In the genomic region with DNA sequence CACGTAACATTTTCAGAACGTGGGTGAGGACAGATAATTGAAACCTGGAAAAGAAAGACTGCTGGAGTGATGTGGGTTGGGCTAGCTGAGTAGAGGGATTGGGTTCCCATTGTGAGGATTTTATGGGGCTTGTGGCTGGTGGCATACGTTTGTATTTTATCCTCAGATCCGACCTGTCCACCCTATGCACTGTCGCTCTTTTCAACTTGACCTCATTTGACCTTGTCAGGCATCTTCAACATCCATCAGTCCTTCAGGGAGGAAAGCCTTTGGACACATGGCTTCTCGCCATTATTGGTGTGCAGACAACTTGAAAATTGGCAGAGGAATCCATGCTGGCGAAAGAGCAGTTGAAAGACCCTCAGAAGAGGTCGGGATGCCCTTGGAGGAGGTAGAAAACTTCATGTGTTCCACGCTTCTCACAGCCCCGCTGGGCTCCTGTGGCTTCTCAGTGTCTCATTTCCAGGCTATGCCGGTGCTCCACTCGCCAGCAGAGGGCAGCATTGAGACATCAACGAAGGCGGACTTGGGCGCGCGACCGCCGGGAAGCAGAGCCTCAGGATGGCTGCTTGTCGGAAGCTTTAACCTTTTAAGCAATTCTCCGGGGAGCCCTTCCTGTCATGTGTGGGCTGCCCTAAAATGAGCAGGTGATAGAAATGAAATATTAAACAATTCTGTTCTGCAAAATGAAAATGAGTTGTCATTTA, we compare ENCODE assay signal across 8 mouse cellular contexts.
DNase-seq lines count a peak whose midpoint lies in the region; ATAC-seq lines count a peak whose summit lies in the region.

No protein-coding gene starts in this region.

- no peaks in the 10 kb centered on the region for H3K27me3 ChIP-seq in forebrain, embryonic 10.5 days (ENCODE audit: poor library complexity, severe bottlenecking)
- H3K27me3 ChIP-seq in heart, embryonic 15.5 days, result no peaks in the 10 kb centered on the region
- no peaks in the 10 kb centered on the region for H3K27me3 ChIP-seq in liver, embryonic 12.5 days (replicated peaks)
- H3K27me3 ChIP-seq in stomach, embryonic 14.5 days (ENCODE audit: control insufficient read depth, insufficient read depth, low read length), result no peaks in the 10 kb centered on the region

- H3K9ac ChIP-seq in heart, embryonic 15.5 days, result no peak overlapping the region
- no peak overlapping the region; the same call in 1 of the 2 replicates for H3K9ac ChIP-seq in liver, embryonic 12.5 days
- no peak overlapping the region; the same call in 1 of the 2 replicates for H3K9ac ChIP-seq in stomach, embryonic 14.5 days (replicated peaks; ENCODE audit: low read depth, low read length)

- ATAC-seq in CD4-positive, CD25-positive, alpha-beta regulatory T cell, adult 4 months, result peak; percentile 92
- ATAC-seq in heart, embryonic 15.5 days (replicated peaks; ENCODE audit: insufficient number of reproducible peaks, insufficient read depth, low FRiP score, low read depth), result peak; percentile 68; the same call in 1 of the 2 replicates
- 0 out of 2 replicates have a peak, but pooled peaks have one; percentile 55 for ATAC-seq in liver, embryonic 12.5 days
- peak; percentile 86 for ATAC-seq in stomach, embryonic 14.5 days (ENCODE audit: insufficient number of reproducible peaks, insufficient read depth, low FRiP score, low read depth)

- H3K4me2 ChIP-seq in heart, embryonic 15.5 days, result peak overlapping the region; percentile 75
- peak overlapping the region; percentile 66 for H3K4me2 ChIP-seq in liver, embryonic 12.5 days
- H3K4me2 ChIP-seq in stomach, embryonic 14.5 days (replicated peaks; ENCODE audit: low read depth, low read length), result peak overlapping the region; percentile 45

- peak; percentile 27 for DNase-seq in c-Kit-negative CD71-positive TER-119-positive erythroid progenitor cells, embryonic 14.5 days (ENCODE audit: low read depth, low spot score)
- peak; percentile 94 for DNase-seq in forebrain, embryonic 10.5 days (ENCODE audit: extremely low spot score, low spot score)
- DNase-seq in kidney, postnatal 14 days, result peak; percentile 91
- peak; percentile 64 to 82 for DNase-seq in natural killer cell, adult 2 months (ENCODE audit: low spot score in 2 of 2)

- H3K27ac ChIP-seq in forebrain, embryonic 10.5 days, result peak overlapping the region; percentile 80
- no peak overlapping the region for H3K27ac ChIP-seq in heart, embryonic 15.5 days
- H3K27ac ChIP-seq in liver, embryonic 12.5 days, result no peak overlapping the region
- H3K27ac ChIP-seq in stomach, embryonic 14.5 days (ENCODE audit: low read length), result no peak overlapping the region

- H3K9me3 ChIP-seq in forebrain, embryonic 10.5 days, result no peaks in the 10 kb centered on the region
- H3K9me3 ChIP-seq in heart, embryonic 15.5 days (replicated peaks), result no peaks in the 10 kb centered on the region
- H3K9me3 ChIP-seq in liver, embryonic 12.5 days (replicated peaks), result no peaks in the 10 kb centered on the region
- no peaks in the 10 kb centered on the region for H3K9me3 ChIP-seq in stomach, embryonic 14.5 days (ENCODE audit: control insufficient read depth, low read depth, low read length)

- peaks cover 18% of the 10 kb centered on the region for H3K4me1 ChIP-seq in forebrain, embryonic 10.5 days
- H3K4me1 ChIP-seq in heart, embryonic 15.5 days (replicated peaks), result peaks cover 32% of the 10 kb centered on the region
- peaks cover 8% of the 10 kb centered on the region for H3K4me1 ChIP-seq in liver, embryonic 12.5 days
- H3K4me1 ChIP-seq in stomach, embryonic 14.5 days (ENCODE audit: control insufficient read depth, insufficient read depth, low read length), result peaks cover 5% of the 10 kb centered on the region; the same call in 1 of the 2 replicates

- 14% methylated on average over 21 of the region's 21 CpGs for WGBS in forebrain, embryonic 10.5 days
- WGBS in heart, embryonic 15.5 days, result 9% methylated on average over 21 of the region's 21 CpGs
- 12% methylated on average over 21 of the region's 21 CpGs for WGBS in liver, embryonic 12.5 days (ENCODE audit: insufficient replicate concordance)
- WGBS in stomach, embryonic 14.5 days, result 10% methylated on average over 21 of the region's 21 CpGs

- H3K4me3 ChIP-seq in forebrain, embryonic 10.5 days, result peak overlapping the region; percentile 41
- peak overlapping the region; percentile 39 for H3K4me3 ChIP-seq in heart, embryonic 15.5 days
- peak overlapping the region; percentile 31 for H3K4me3 ChIP-seq in liver, embryonic 12.5 days
- H3K4me3 ChIP-seq in stomach, embryonic 14.5 days (ENCODE audit: low read depth, low read length), result peak overlapping the region; percentile 16

- no peaks in the 10 kb centered on the region for H3K36me3 ChIP-seq in forebrain, embryonic 10.5 days (replicated peaks)
- H3K36me3 ChIP-seq in heart, embryonic 15.5 days, result no peaks in the 10 kb centered on the region
- no peaks in the 10 kb centered on the region for H3K36me3 ChIP-seq in liver, embryonic 12.5 days
- no peaks in the 10 kb centered on the region for H3K36me3 ChIP-seq in stomach, embryonic 14.5 days (ENCODE audit: control insufficient read depth, insufficient read depth, low read length)

Comparison
In these comparisons a context has a peak if more than half of its experiments do, and no peak if none do; other contexts are left out.
1. DNase-seq: peak in every context shown above with its lines; median percentile 94 in forebrain, embryonic 10.5 days; 91 in kidney, postnatal 14 days; 73 in natural killer cell, adult 2 months; 27 in c-Kit-negative CD71-positive TER-119-positive erythroid progenitor cells, embryonic 14.5 days.